Mouse (Mus musculus): ENCODE measurements around the gene Vps4a.
A peak's percentile ranks its signal among the peaks of the same experiment; 100 is the strongest.

Vps4a gene

GRCm38 (mm10) chr8:107048061-107048941, 17.3 kb downstream of the Vps4a start, which contains the start of gene Pdf:
Gene Pdf (minus strand): TSS chr8:107048614.
- peak; percentile 89 for ATAC-seq (ENCODE audit: low TSS enrichment)

GRCm38 (mm10) chr8:107049480-107049879, 18.5 kb downstream of the Vps4a start:
- no peak for ATAC-seq (ENCODE audit: low TSS enrichment)

GRCm38 (mm10) chr8:107052046-107052445, 21.0 kb downstream of the Vps4a start:
- ATAC-seq (ENCODE audit: low TSS enrichment): no peak

GRCm38 (mm10) chr8:107056076-107056972, 25.3 kb downstream of the Vps4a start, which contains the start of the genes Cog8 and Nip7:
Gene Cog8 (minus strand): TSS chr8:107056689.
Gene Nip7 (plus strand): TSS chr8:107056877.
- ATAC-seq (ENCODE audit: low TSS enrichment): peak; percentile 98

- peak; percentile 27 for ATAC-seq (ENCODE audit: low TSS enrichment)
Measured at GRCm38 (mm10) chr8:107056973-107057369, 25.9 kb downstream of the Vps4a start.

- no peak for ATAC-seq (ENCODE audit: low TSS enrichment)
Measured at GRCm38 (mm10) chr8:107062613-107063012, 31.6 kb downstream of the Vps4a start.

GRCm38 (mm10) chr8:107065511-107066496, 34.8 kb downstream of the Vps4a start, which contains the start of gene Tmed6:
Gene Tmed6 (minus strand): TSS chr8:107065644.
- ATAC-seq (ENCODE audit: low TSS enrichment): no peak

GRCm38 (mm10) chr8:107073706-107074105, 42.7 kb downstream of the Vps4a start:
- no peak for ATAC-seq (ENCODE audit: low TSS enrichment)

- ATAC-seq (ENCODE audit: low TSS enrichment): no peak
Measured at GRCm38 (mm10) chr8:107074128-107074527, 43.1 kb downstream of the Vps4a start.

- ATAC-seq (ENCODE audit: low TSS enrichment): no peak
Measured at GRCm38 (mm10) chr8:107076239-107076888, 45.3 kb downstream of the Vps4a start.

- no peak for ATAC-seq (ENCODE audit: low TSS enrichment)
Measured at GRCm38 (mm10) chr8:107085358-107085757, 54.3 kb downstream of the Vps4a start.

- no peak for ATAC-seq (ENCODE audit: low TSS enrichment)
Measured at GRCm38 (mm10) chr8:107086018-107086417, 55.0 kb downstream of the Vps4a start.

GRCm38 (mm10) chr8:107088526-107089063, 57.6 kb downstream of the Vps4a start:
- ATAC-seq (ENCODE audit: low TSS enrichment): no peak

- ATAC-seq (ENCODE audit: low TSS enrichment): no peak
Measured at GRCm38 (mm10) chr8:107090531-107090930, 59.5 kb downstream of the Vps4a start.

Data from frontal cortex, adult (tissue).